Mouse (Mus musculus): ENCODE data around the gene Rps27. TPM values are rescaled to one million over a fixed set of nuclear protein-coding genes. Genes with fewer than 3 reads are reported as not detected.

Rps27 gene
- 676 TPM for polyA plus RNA-seq (2014; fragmentation: Illumina TruSeq; extraction: RNeasy Lipid Tissue Mini Kit (QIAGEN cat#74804); ENCODE audit: low read depth, low replicate concordance)

DNA sequence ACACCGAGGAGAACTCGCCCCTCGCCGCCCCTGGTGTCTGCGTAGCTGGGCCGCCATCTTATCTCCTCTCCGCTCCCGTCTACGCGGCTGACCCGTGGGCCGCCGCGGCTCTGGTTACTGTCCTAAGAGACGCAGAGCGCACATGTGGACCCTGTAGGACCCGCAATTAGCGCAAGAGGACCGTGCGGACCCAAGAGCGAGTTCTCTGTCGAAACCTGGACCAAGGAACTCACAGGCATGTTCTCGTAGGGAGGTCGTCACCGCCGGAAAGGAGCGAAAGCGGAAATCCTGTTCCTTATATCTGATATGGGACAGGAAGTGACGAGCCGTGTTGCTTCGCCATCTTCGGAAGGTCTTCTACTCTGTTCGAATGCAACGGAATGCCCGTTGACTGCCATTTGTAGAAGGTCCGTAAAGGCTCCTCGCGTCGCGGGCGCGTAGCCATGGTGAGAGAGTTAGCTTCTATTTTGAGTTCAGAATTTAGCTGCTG is at the start of gene Rps27, which contains the start of gene Rab13:
TSS of gene Rps27 (minus strand) at position 275 of the 490 bp plus-strand sequence.
TSS of gene Rab13 (plus strand) at position 319 of the 490 bp plus-strand sequence.

DNA sequence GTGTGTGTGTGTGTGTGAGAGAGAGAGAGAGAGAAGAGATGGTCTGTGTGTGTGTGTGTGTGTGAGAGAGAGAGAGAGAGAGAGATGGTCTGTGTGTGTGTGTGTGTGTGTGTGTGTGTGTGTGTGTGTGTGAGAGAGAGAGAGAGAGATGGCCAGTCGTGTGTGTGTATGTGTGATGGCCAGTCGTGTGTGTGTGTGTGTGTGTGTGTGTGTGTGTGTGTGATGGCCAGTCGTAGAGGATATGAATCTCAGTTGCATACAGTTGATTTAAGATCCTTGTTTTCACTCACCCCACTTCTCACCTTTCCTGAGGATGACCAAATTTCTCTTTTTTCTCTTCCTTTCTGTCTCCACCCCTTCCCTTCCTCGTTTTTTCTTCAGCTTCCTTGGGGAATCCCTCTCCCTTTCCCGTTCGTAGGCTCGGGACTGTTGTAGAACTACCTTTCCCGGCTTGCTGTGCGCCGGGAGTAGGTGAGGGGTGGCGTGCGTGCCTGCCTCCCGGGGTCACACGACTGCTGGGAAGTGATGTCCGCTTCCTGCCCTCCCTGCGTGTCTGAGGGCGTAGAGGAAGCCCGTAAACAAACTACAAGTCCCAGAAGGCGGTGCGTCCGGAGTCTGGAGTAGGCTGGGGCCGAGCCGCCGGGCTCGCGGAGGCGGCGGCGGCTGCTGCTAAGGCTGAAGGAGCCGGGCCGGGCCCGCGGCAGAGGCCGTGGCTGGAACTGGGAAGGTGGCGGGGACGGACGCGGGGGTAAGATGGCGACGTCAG is 40.4 kb upstream of the Rps27 start, which contains the start of gene Crtc2:
TSS of gene Crtc2 (plus strand) at position 511 of the 766 bp plus-strand sequence.

DNA sequence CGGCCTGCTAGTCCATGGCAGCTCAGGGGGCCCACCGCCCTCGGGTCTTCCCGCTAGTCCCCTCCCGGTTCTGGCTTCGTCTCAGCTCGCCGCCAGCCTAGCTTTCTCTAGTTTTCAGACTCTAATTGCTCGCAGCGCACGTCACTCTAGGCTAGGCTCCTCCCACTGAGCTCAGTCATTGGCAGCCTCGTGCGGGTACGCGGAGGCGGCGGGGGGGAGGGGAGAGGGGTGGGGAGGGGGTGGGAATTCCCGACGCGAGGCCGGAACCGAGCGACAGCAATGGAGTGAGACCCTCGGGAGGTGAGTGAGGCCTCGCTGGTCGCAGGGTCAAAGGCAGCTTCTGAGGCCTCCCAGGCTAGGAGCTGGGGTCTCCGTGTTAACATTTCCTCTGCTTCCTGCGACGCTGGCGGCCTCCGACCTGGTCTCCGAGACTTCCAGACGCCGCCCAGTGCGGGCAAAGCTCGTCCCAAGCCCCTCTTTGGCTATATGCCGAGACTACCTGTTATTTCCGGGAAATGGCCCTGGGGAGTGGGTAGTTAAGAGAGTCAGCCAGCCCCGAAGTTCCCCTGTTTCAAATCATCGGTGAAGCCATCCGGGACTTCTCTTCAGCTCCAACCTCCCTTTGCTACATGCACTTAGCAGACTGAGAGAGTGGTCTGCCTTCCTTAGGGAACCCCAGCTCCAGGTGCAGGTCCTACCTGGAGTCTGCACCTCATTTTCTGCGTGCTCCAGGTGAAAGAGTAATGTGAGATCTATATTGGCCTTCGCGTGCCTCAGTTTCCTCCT is 34.7 kb upstream of the Rps27 start, which contains the start of gene Slc39a1:
TSS of gene Slc39a1 (plus strand) at position 213 of the 786 bp plus-strand sequence.

DNA sequence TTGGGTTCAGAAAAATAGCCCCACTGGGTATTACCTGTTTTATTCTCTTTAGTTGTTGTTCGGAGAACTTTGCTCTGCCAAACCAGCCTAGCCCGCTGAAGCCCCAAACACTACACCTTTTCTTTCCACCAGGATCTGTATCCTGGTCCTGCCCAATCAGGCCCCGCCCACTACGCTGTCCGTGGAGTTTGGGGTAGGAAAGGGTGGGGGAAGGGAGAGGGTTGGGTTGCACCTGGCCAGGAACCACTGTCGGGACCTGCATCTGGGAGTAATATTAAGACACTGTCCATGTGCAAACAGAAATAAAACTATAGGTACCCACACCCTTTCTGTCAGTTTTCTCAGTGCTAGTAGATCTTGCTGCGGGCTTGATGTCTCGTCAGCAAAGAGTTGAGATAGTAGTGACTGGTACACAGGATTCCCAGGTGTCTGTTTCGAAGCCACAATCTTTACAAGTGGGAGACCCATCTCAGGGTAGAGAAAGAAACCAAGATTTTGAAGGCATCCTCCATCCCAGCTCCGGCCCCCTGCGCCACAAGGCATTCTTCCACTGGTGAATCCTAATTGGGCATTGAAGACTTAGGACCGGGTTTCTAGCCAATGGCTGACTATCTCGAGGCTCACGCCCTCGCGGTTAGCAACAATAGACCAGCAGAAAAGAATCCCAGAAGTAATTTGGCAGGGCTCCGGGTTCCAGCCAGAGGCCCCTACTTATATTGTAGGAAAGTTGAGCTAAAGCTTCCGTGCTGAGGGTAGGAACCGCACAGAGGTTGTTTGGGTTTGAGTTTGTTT is 29.7 kb upstream of the Rps27 start, which contains the start of gene Creb3l4:
TSS of gene Creb3l4 (minus strand) at position 529 of the 792 bp plus-strand sequence.

DNA sequence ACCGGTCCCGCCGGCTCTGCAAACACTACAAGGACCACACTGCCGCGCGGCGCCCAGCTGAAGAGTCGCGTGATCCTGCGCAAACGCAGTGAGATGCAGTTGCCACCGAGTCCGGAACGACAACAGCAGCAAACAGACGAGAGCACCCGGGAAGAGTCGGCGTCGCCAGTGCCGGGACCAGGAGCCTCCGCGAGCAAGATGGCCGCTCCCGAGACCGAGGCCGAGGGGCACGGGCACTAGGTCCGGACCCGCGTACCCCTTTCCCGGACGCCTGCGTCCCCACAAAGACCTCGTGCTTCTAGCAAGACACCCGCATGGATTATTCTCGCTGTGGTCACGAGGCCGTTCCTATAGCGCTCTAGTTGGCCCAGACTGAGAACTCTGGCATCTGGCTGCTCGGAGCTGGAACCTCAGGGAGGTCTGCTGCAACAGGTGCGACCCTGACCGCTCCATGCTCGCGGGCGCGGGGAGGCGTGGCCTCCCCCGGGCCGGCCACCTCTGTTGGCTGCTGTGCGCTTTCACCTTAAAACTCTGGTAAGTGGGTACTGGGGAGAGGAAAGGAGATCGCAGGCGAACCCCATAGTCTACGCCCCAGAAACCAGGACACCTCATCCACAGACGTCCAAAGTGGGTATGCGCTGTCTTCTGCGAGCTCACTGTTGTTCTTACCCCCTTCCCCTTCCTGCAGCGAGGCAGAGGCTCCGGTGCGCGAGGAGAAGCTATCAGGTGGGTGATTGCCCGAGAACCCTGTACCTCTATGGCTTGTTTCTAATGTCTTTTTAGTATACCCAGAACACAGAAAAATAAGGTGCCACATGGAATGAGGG is 18.3 kb upstream of the Rps27 start, which contains the start of gene Jtb:
TSS of gene Jtb (plus strand) at position 91 of the 827 bp plus-strand sequence.

Other genes starting within 250 kb of the Rps27 start
- gene Hax1, start 214.9 kb downstream of the Rps27 start, polyA plus RNA-seq (2014; fragmentation: Illumina TruSeq; extraction: RNeasy Lipid Tissue Mini Kit (QIAGEN cat#74804); ENCODE audit: low read depth, low replicate concordance): 68.6 TPM
- gene 4933434E20Rik, start 162.0 kb downstream of the Rps27 start, polyA plus RNA-seq (2014; fragmentation: Illumina TruSeq; extraction: RNeasy Lipid Tissue Mini Kit (QIAGEN cat#74804); ENCODE audit: low read depth, low replicate concordance): 60.0 TPM
- gene Ubap2l, start 161.0 kb downstream of the Rps27 start, polyA plus RNA-seq (2014; fragmentation: Illumina TruSeq; extraction: RNeasy Lipid Tissue Mini Kit (QIAGEN cat#74804); ENCODE audit: low read depth, low replicate concordance): 36.7 TPM
- gene Tpm3, start 141.0 kb downstream of the Rps27 start, polyA plus RNA-seq (2014; fragmentation: Illumina TruSeq; extraction: RNeasy Lipid Tissue Mini Kit (QIAGEN cat#74804); ENCODE audit: low read depth, low replicate concordance): 75.3 TPM
- not detected for gene Nup210l, start 109.5 kb downstream of the Rps27 start, polyA plus RNA-seq (2014; fragmentation: Illumina TruSeq; extraction: RNeasy Lipid Tissue Mini Kit (QIAGEN cat#74804); ENCODE audit: low read depth, low replicate concordance)
- 3.8 TPM for gene Rab13, start within 50 bp of the Rps27 start, polyA plus RNA-seq (2014; fragmentation: Illumina TruSeq; extraction: RNeasy Lipid Tissue Mini Kit (QIAGEN cat#74804); ENCODE audit: low read depth, low replicate concordance)
- gene Jtb, start 17.9 kb upstream of the Rps27 start, polyA plus RNA-seq (2014; fragmentation: Illumina TruSeq; extraction: RNeasy Lipid Tissue Mini Kit (QIAGEN cat#74804); ENCODE audit: low read depth, low replicate concordance): 93.3 TPM
- not detected for gene Creb3l4, start 29.9 kb upstream of the Rps27 start, polyA plus RNA-seq (2014; fragmentation: Illumina TruSeq; extraction: RNeasy Lipid Tissue Mini Kit (QIAGEN cat#74804); ENCODE audit: low read depth, low replicate concordance)
- 57.5 TPM for gene Slc39a1, start 34.5 kb upstream of the Rps27 start, polyA plus RNA-seq (2014; fragmentation: Illumina TruSeq; extraction: RNeasy Lipid Tissue Mini Kit (QIAGEN cat#74804); ENCODE audit: low read depth, low replicate concordance)
- gene Crtc2, start 40.5 kb upstream of the Rps27 start, polyA plus RNA-seq (2014; fragmentation: Illumina TruSeq; extraction: RNeasy Lipid Tissue Mini Kit (QIAGEN cat#74804); ENCODE audit: low read depth, low replicate concordance): 12.9 TPM
- gene Dennd4b, start 51.5 kb upstream of the Rps27 start, polyA plus RNA-seq (2014; fragmentation: Illumina TruSeq; extraction: RNeasy Lipid Tissue Mini Kit (QIAGEN cat#74804); ENCODE audit: low read depth, low replicate concordance): 0.87 TPM
- 13.4 TPM for gene Gatad2b, start 79.5 kb upstream of the Rps27 start, polyA plus RNA-seq (2014; fragmentation: Illumina TruSeq; extraction: RNeasy Lipid Tissue Mini Kit (QIAGEN cat#74804); ENCODE audit: low read depth, low replicate concordance)
- gene Slc27a3, start 176.3 kb upstream of the Rps27 start, polyA plus RNA-seq (2014; fragmentation: Illumina TruSeq; extraction: RNeasy Lipid Tissue Mini Kit (QIAGEN cat#74804); ENCODE audit: low read depth, low replicate concordance): not detected
- gene Ints3, start 220.0 kb upstream of the Rps27 start, polyA plus RNA-seq (2014; fragmentation: Illumina TruSeq; extraction: RNeasy Lipid Tissue Mini Kit (QIAGEN cat#74804); ENCODE audit: low read depth, low replicate concordance): 3.6 TPM